Mouse (Mus musculus): ENCODE results near the gene Atf7ip.
"Not testable (repeated sequence)": the region's sequence is repeated elsewhere in the genome, so short reads cannot be mapped to it uniquely, and the experiment has no call there.

Gene Atf7ip

DNA sequence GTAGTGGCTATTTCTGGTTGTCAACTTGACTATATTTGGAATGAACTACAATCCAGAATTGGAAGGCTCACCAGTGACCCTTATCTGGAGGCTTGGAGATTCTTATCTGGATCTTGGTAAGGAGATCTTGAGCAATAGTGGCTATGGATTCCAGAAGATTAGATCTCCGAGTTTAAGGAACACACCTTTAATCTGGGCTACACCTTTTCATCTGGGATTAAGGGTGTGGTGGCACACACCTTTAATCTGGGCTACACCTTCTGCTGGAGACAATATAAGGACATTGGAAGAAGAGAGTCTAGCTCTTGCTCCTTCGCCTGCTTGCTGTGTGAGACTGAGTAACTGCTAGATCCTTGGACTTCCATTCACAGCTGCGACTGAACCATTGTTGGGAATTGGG, at the start of gene Atf7ip:
Gene Atf7ip, plus strand, starts transcription at position 301 of the 400 bp plus-strand sequence.
- DNase-seq (ENCODE audit: low spot score in 2 of 2) = not testable (repeated sequence)

DNA sequence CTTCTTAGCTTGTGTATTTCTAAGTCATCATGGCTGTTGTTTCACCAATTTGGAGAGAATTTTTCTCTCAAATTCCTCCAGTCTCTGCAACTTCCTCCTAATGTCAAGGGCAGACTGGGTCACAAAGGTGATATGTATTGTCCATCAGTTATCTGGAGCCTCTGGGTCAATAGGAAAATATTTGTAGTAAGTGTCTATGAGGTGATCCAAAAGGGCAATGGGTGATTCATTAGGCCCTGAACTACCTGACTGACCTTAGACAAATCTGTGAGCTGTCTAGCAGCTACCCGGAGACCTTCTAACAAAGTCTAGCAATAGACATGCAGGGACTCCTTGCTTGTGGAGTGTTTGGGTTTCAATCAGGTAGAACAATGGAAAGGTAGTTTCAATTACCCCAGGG, 49.7 kb upstream of the Atf7ip start:
- DNase-seq (ENCODE audit: low spot score in 2 of 2) = no peak

DNA sequence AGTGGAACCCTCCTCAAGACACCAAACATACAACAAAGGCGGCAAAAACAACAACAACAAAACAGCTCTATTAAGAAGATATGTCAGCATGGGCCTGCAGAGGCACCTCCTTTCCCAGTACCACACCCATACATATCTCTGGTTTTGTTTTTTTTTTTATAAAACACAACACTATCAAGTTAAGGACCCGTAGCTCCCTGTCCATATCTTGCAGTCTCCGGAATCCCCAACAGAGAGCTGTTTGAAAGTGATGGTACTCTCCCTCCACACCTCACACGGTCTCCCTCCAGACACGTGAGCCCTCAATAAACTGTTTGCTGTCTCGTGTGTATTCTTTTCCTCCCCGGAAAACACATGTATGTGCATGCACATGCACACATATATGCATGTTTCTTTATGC, 46.8 kb upstream of the Atf7ip start:
- DNase-seq (ENCODE audit: low spot score in 2 of 2) = no peak

DNA sequence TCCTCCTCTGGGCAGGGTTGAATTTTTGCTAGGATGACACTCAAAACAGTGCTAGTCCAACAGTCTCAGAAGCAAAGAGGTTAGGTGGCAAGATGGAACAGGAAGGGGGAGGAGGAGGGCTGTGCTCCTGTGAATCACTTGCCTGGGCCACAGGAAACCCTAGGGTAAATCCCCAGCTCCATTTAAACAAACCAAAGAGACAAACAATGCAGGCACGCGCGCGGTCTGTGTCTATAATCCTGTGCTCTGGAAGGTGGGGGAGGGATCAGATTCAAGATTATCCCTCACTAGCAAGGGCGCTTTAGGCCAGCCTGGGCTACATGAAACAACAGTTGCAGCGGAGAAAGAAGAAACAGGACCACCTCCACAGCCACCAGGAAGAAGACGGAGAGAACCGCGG, 42.5 kb upstream of the Atf7ip start:
- DNase-seq (ENCODE audit: low spot score in 2 of 2) = no peak

DNA sequence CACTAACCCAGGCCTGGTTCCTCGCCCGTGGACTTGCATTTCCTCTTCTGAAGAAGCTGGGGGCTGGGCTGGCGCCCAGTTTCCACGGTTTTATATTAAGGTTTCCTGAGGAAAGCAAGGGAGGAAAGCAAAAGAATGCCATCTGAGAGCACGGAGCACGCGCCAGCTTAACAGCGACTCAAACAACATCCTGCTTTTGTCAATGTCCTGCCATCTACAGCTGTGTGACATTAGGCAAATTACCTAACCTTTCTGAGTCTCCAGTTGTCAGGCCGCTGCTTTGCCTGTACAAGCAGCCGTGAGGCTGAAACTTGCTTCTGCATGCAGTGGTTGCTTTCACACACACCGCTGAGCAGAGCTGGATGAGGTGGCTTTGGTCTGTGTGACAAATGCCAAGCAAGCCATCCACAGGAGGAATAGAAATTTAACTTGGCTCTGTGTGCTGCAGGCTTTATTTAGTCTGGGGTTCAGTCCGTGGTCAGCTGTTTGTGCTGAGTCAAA, 41.8 kb upstream of the Atf7ip start:
- no peak for DNase-seq (ENCODE audit: low spot score in 2 of 2)

DNA sequence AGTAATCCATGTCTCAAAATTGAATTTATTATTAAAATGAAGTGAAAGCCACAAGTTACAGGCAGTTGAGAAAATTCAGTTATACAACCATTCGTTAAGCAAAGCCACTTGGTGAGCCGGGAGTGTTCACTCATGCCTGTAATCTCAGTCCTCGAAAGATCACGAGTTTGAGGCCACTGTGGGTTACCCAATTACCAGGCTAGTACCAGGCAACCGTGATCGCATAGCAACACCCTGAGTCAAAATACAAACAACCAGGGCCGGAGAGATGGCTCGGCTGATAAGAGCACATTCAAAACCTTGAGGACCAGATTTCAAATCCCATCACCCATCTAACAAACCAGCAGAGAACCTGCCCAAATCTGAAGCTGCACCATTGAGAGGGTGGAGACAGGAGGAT, 40.9 kb upstream of the Atf7ip start:
- DNase-seq (ENCODE audit: low spot score in 2 of 2) = no peak

DNA sequence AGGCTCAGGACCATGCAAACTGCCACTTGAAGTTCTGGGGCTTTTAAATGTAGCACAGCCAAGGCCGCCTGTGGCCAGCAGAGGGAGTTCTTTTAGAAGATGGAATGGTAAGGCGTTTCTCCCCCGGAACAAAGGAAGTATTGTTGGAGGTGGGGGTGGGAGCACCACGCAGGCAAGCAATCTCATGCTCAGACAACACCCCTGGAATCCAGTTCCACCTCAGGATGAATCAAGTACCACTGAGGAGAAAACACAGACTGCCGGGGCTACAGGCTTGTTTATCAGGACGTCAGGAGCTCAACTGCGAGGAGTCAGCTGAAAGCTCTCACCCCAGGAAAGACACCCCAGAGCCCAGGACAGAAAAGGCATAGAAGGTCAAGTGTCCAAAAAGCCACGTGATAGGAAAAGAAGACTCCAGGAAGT, 40.0 kb upstream of the Atf7ip start:
- peak; percentile 42 to 60 for DNase-seq (ENCODE audit: low spot score in 2 of 2)

DNA sequence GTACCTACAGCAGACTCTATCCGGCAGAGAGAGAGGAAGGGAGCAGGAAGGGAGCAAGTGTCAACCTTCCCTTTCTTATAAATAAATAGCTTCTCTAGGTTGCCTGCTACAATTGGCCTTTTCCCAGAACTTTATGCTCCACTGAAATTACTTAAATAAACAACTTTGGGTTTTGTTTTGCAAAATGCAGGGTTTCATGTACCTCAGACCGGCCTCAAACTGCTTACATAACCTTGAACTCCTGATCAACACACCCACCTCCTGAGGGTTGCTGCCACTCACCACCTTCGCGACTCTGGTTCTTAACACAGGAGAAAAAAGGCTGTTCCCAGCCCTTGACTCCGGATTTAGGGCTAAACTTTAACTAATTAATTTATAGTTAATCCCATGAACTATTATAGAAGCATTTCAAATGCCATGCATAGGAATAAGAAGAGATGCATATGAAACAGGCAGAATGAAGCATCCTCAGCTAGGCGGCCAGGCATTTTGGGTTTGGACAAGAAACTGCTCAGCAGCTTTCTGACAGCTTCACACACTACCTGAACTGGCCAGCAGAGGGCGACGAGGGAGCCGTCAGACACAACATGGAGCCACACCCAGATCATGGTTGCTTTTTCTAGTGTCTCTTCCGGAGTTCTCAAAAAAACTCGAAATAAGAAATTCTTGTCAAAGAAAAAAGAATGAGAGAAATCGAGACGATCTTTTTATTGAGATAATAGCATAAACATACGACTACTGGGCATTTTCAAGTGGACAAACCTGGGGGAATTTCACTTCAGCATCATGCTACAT, 38.8 kb upstream of the Atf7ip start:
- DNase-seq (ENCODE audit: low spot score in 2 of 2) = peak; percentile 81 to 86

DNA sequence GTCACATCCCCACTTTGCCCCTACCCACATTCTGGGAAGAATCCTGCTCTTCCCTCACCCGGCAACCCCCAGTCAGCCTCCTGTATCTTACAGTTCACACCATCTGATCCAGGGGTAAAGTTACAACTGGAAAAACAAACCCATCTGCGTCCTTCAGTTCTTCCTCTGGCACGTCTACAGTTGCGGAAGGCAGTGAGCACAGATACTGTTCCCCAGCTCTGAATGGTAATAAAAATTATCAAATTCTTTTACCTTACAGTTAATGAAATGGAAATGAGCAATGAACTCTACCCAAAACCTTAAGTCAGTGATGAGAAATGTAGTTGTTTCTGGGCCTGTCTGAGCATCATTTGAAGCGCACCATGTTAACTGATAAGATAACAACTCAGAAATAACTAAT, 38.1 kb upstream of the Atf7ip start:
- DNase-seq (ENCODE audit: low spot score in 2 of 2) = no peak

DNA sequence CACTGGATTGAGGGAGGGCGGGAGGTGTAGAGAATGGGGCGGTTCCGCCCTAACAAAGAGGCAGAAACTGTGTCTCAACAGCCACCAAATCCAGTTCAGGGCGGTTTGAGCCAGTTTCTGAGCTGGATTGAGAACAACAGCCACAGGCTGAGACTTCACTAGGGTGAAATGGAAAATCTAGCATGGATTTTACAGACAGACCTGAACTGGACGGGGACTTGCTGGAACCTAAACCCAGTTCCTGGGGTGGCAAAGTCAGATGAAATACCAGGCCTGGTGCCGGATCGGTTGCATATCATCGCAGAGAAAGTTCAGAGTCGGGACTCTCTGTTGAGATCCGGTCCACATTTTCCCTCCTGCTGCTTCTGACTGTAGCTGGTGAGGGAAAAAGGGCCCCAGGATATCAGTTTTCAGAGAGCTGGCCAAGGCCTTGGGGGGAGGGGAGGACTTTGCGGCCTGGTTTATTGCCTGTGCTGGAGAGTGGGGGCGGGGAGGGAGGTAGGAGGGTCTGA, 37.5 kb upstream of the Atf7ip start:
- peak; percentile 78 to 91 for DNase-seq (ENCODE audit: low spot score in 2 of 2)

DNA sequence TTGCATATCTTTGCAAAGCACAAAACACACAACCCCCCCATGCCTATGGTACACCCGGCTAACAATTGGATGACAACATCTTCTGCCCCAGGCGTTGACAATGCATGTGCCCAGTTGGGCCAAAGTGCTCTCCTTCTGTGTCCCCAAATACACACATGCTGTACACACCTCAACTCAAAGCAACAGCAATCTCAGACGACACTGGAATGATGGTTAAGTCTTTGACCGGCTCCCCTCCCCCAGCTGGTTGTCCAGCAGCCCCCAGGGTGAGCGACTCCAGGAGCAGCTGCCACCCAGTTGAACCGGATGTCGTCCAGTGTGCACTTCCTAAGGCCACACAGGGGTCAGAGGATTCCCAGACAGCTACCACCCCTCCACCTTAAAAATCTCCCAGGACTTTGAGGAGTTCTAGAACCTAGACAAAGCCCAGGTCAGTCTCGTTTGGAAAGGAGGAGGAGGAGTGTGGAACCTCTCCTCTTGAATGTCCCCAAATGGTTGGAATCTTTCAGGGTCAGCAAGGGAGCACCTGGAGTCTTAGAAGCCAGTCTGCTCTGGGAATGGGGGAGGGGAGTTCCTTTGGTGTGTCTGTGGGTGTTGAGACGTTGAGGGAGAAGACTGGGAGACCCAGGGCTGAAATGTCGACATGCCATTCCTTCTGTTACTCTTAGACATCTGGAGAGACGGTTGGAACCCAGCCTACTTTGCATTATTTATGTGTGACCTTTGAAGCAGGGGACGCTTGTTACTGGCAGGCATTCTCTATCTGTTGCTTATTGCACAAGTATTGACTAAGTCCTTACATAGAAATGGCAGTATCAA, 36.8 kb upstream of the Atf7ip start:
- no peak for DNase-seq (ENCODE audit: low spot score in 2 of 2)

DNA sequence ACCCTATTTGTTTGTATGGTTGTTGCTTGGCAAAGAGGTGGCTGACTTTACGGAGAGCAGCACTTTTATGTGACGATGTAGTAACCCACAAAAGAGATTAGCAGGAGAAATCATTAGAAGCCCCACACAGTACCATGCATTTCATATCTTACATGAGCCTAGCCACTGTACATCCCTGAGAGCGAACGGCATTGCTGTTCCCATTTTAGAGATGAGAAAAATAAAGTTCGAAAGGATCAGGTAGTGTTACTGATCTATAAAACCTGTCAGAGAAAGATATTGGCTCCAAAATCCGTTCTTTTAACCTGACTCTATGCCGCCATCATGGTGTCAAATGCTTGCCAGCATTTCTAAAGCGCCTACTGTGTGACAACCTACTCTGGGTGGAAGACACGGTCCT, 36.2 kb upstream of the Atf7ip start:
- no peak for DNase-seq (ENCODE audit: low spot score in 2 of 2)

DNA sequence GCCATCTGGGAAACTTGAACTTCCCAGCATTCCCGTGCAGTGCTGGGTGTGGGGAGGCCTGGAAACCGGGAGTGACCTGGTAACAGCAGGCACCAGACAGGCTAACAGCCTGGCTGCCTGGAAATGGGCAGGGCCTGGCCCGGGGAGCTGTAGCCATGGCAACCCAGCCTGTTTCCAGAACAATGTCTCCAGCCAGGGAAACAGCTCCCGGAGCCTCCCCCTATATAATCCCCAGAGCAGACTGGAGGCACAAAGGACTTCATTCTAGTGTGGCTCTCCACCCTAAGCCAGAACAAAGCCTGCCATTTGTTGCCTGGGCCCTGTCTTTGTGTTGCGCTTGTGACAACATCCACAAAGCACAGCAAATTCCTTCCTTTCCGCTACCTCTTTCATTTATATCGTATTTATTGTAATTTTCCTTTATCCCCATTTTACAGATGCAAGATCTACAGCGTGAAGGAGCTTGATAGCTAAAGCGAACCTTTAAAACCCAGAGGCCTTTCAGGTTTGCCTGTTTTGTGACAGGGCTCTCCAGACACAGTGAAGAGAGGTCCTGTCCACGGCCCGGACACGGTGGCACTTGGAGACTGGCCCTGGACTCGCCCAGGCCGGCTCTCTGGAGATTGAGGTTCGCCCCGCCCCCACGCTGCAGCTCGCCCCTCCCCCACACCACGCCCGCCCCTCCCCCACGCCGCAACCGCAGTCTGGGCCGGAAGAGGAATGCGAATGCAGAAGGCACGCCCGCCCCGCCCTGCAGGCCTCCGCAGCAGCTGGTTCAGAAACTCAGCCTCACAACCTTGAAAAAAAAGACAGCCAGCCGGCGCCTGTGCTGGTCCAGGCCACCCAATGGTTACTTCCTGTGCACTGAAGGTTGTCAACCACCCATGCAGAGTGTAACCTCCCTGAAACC, 35.4 kb upstream of the Atf7ip start:
- peak; percentile 59 to 79 for DNase-seq (ENCODE audit: low spot score in 2 of 2)

DNA sequence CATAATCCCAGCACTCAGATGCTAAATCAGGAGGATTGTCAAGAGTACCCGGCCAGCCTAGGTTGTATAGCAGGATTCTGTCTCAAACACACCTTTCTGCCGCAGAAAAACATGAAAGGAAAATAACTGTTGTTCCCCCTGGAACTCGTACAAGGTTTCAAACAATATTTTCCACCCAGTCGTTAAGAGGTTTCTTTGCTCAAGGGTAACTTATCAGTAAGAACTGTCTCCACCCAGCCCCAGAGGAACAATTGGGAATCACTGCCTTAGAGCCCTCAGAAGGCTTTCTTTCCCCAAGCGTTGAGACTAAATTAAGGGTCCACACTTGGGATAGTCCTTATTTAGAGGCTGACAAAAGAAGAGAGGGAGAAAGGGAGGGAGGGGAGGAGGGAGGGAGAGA, 34.4 kb upstream of the Atf7ip start:
- DNase-seq (ENCODE audit: low spot score in 2 of 2) = no peak

DNA sequence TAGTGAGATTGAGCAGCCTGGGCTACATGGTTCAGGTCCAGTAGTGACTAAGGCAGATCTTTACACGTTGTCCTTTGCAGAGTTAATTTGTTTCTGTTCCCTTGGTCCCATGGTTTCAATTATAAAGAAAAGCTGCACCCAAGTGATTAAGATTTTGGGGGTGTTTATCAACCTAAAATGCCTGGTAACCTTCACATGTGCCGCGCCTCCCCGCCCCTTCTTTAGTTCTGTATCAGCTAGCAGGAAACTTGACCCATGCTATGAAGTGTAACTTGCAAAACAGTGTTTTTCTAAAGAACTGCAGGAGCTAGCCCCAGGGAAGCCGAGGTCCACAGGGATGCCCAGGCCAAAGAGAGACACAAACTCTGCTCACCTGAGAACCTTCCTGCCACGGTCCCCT, 33.2 kb upstream of the Atf7ip start:
- DNase-seq (ENCODE audit: low spot score in 2 of 2) = no peak

DNA sequence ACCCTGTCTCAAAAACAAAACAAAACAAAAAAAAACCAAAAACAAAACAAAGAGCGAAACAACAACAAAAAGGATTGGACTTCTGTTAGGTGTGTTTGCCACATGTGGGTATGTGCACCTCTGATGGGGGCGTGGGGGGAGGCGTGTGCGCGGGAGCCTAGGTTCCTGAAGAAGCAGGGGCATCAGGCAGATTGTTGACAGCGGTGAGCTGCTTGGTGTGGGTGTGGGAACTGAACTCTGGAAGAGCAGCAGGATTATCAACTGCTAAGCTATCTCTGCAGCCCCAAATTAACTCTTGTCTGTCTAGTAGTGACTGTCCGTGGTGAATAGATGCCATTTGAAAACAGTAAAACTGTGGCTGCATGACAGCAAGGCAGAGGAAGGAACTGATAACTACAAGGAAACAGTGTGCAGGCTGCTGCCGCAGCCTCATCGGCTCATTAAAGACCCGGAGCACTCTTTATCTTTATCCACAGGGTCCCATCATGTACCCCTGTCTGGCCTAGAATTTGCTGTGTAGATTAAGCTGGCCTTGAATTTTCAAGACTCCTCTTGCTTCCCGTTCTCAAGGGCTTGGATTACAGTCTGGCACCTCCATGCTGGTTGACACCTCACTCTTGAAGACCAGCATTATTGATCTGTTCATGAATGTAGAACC, 32.4 kb upstream of the Atf7ip start:
- DNase-seq (ENCODE audit: low spot score in 2 of 2) = no peak

DNA sequence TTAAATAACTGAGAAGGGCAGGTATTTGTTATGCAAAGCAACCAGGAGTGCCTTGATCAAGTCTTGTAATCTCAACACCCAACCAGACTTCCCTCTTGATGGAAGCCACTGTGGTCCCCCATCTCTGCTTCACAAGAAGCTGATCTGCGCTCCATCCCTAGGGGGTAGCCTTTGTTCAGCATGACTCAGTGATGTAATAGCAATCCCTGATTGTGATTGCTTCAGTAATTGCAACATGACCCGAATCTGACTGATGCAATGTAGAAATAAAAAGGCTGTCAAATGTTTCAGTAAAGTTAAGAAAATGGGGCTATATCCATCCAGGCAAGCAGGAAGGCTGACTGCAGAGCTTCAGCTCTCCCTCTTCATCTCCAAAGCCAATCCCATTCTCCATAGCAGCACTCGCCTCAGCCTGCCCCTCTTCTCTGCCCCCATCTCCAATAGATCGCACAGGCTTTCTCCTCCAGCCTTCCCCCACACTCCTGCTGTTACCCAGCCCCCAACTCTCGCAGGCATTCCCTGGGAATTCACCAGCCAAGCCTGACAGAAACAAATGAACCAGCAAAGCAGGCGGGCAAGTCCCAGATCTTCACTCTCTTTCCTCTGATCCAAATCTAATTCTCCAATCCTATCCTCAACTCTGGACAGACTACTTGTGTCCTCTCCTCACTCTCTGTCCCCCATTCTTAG, 30.7 kb upstream of the Atf7ip start:
- no peak for DNase-seq (ENCODE audit: low spot score in 2 of 2)

DNA sequence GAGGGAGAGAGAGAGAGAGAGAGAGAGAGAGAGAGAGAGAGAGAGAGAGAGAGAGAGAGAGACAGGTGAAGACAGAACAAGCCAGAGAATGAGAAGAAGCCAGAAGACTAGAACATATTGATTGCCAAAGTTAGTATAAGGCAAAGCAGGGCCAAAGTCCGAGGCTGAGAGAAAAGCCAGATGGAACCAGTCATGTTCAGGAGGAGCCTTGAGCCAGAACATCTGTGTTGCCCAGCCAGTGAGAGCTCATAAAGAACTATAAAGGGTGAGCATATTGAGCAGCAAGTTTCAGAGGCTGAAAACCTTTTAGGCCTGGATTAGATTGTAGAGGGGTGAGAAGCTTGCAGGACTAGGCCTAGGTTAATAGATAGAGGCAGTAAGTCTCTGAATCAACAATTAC, 28.1 kb upstream of the Atf7ip start:
- no peak for DNase-seq (ENCODE audit: low spot score in 2 of 2)

DNA sequence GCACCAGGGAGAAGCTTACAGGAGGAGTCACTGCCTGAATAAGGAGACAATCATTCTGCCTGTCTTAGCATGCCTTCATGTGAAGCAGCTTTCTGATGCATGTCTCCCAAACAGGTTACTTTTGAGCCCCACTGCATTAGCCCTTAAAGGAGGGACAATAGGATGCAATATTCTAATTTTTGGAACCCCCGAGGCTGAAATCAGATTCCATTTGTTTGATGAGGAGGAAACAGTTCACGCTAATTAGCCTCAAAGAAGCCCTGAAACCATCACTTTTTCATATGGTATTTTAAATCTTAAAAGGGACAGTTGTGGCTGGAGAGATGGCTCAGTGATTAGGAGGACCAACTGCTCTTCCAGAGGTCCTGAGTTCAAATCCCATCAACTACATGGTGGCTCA, 22.4 kb upstream of the Atf7ip start:
- no peak for DNase-seq (ENCODE audit: low spot score in 2 of 2)

DNA sequence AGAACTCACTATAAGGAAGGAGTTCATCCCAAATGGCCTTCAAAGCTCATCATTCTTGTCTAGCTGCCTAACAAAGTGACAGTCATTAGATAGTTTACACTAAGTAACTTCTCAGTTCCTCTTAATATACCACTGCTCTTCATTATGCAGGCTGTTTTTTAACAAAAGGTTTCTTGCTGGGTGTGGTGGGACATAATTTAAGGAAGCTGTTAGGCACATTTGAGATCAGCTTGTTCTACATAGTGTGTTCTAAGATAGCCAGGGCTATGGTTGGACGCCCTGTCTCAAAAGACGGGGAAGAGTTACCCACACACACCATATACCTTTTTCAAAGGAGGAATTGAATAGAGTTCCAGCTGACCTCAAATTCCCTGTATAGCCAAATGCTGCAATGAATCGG, 21.9 kb upstream of the Atf7ip start:
- DNase-seq (ENCODE audit: low spot score in 2 of 2) = no peak

DNA sequence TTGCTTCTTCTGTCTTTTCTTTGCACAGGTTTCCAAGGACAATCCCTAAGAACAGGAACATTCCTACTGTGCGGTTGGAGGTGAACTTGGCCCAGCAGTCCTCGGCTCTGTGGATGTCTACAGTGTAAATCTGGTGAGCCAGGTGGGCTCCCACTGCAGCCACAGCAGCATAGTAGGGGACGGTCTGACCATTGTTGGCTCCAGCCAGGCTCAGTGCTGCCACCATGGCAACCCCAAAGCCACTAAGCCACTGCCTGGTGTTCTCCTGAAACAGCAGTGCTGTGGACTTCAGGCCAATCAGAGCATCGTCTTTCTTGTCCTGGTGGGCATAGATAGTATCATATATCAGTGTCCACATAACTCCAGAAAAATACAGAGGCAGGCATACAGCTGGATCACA, 19.8 kb upstream of the Atf7ip start:
- no peak for DNase-seq (ENCODE audit: low spot score in 2 of 2)
